Mouse (Mus musculus) 416B (cell line): ENCODE measurements around the gene Ccnl1.

Experiments used
- DNase-seq: peaks from one replicate; pipeline ENCODE4 v3.0.0; 2011; ENCODE audit warnings: low read depth

The Ccnl1 gene

DNA sequence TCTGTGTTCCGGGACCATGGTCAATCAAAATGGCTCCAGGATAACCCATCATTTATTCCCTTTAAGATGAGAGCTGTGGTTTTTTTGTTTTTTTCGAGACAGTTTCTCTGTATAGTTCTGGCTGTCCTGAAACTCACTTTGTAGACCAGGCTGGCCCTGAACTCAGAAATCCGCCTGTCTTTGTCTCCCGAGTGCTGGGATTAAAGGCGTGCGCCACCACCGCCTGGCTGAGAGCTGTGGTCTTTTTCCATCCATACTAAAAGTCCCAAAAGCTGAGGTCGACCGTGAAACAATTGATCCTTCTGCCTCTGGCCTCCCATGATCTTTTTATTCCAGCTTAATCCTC, 764 bp upstream of the Ccnl1 start:
- DNase-seq, result no peak

DNA sequence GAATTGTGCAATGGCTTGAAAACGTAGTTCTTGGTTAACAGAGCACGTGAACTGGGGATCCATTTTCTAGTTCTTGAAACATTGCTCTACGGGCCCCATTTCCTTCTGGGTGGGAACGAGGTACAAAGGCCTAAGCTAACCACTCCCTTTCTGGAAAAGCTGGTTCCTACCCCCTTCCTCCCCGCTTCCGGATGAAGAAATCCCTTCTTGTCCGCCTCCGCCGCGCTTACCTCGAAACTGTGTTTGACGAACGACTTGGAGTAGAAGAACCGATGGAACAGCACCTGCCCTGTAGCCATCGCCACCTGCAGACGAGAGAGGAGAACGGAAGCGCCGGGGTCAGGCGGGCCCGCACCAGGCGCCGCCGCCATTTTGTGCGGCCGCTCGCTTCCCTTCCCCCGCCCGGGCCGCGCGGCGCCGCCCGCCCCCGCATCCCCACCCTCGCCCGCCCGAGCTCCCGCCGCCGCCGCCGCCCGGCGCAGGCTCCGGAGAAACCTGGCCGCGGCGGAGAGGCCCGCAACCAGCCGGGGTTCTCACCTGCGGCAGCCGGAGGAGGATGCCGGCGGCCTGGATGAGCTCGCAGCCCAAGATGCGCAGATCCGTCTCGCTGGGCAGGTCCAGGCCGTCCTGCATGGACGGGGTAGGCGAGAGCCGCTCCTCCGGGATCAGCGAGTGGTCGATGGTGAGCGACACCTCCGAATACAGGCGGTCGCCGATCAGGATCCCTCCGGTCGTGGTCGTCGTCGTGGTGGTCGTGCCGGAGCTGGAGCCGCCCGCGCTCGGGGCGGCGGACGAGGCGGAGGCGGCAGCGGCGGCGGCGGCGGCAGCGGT, 563 bp downstream of the Ccnl1 start:
- peak; percentile 86 for DNase-seq

DNA sequence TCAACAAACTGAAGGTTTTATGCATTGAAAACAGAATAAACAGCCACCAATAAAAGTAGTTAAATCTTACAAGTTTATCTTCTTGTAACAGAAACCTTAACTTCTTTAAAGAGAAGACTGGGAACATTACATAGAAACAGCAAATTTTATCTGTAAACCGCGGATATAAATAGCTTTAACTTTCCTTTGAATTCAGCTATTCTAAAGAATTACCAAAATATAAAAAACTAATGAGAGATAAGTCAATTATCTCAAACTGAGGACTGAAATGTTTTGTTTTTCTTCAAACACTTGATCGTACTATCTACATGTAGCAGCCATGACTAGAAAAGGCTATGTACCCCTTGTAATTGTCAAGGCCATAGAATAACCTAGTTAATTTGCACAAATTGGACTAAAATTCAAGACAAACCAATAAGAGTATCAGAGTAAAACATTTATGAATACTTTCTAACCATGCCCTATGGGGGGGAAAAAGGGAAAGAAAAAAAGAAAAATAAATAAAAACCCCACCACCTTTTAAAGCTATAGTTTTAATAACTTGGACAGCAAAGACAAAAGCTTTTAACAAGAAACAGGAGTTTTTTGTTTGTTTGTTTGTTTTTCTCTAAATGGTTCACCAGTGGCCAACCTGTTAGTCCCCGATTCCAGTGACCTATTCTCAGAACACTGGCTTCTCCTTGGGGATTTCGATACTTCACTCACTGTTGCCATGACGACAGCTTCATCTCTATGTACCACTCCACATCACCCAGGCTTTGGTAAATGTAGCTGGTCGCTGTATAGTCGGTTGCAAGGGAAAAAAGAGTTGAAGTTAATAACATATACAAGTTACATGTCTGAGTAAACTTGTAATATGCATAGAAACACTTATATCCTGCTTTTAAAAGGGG, 3.3 kb downstream of the Ccnl1 start:
- no peak for DNase-seq

- no peak for DNase-seq
Measured at GRCm38 (mm10) chr3:65950831-65951365, 7.2 kb downstream of the Ccnl1 start.

- peak; percentile 39 for DNase-seq
Measured at GRCm38 (mm10) chr3:65950304-65950703, 7.7 kb downstream of the Ccnl1 start.

GRCm38 (mm10) chr3:65945277-65945932, 12.6 kb downstream of the Ccnl1 start:
- no peak for DNase-seq

DNA sequence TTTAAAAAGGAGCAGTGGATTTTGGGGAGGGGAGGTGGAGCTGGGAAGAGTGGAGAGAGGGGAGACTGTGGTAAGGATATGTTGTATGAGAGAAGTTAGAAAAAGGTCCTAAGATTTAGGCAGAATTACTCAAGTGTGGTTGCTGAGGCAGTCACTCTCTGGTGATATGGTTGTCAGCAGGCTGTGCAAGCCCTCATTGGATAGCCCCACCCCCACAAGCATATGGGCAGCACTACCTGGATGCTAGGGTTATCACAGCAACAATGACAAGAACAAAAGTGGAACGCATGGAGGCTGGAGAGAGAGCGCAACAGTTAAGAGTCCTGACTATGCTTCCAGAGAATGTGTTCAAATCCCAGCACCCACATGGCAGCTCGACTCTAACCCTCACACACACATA, 13.3 kb downstream of the Ccnl1 start:
- no peak for DNase-seq

- DNase-seq, result no peak
Measured at GRCm38 (mm10) chr3:65943453-65943852, 14.6 kb downstream of the Ccnl1 start.

- peak; percentile 47 for DNase-seq
Measured at GRCm38 (mm10) chr3:65941052-65941451, 17.0 kb downstream of the Ccnl1 start.

DNA sequence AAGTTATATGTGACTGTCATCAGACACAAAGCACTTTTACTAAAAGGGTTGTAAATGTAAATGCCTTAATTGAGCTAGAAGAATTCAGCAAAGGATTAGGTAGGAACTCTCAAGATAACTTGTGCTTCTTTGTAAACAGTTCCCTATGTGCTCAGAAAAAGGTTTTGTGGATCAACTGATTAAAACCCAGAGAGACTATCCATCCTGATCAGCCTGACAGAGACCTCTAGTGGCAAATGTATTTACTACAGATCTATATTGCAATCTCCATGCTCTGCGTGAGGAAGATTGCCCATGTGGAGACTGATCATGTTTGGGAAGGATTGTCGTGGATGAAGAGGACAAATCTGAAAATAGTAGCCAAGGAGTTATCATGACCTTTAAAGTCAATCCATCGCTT, 19.8 kb downstream of the Ccnl1 start:
- DNase-seq, result peak; percentile 59

GRCm38 (mm10) chr3:65936384-65936783, 21.7 kb downstream of the Ccnl1 start:
- DNase-seq, result no peak

- DNase-seq, result no peak
Measured at GRCm38 (mm10) chr3:65935153-65935552, 22.9 kb downstream of the Ccnl1 start.

GRCm38 (mm10) chr3:65933726-65934125, 24.3 kb downstream of the Ccnl1 start:
- DNase-seq, result no peak

DNA sequence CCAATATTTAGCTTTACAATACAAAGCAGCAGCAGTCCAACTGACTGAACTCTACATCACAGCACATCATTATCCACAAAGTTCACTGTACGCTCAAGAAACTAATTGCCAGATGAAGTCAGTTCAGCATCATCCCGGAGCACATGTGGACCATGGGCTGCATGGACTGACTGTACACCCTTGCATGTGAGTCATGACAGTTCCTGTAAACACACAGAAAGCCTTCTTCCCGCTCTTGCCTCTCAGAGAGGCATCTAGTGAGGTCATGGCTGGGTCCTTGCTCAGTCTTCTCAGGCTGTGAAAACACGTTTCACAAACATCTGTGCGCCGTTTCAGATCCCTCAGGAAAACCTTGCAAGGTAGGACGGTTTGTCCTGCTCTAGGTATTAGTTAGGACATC, 26.5 kb downstream of the Ccnl1 start:
- peak; percentile 23 for DNase-seq

DNA sequence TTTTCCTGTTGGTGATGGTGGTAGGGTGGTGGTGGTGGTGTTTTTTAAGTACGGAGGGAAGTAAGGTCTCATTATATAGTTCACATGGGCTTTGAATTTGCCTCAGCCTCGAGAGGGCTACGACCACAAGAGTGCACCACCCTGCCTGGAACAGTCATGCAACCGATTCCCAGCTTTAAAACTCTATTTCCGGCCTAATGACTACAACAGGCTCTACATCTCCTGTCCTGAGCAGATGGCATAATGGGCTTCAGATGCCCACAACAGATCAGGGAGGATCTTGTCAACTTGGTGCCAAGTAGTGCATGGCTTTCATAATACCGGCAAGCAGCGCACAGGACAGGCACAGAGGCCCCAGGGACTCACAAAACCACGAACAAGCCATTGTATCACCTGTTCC, 27.4 kb downstream of the Ccnl1 start:
- peak; percentile 59 for DNase-seq

DNA sequence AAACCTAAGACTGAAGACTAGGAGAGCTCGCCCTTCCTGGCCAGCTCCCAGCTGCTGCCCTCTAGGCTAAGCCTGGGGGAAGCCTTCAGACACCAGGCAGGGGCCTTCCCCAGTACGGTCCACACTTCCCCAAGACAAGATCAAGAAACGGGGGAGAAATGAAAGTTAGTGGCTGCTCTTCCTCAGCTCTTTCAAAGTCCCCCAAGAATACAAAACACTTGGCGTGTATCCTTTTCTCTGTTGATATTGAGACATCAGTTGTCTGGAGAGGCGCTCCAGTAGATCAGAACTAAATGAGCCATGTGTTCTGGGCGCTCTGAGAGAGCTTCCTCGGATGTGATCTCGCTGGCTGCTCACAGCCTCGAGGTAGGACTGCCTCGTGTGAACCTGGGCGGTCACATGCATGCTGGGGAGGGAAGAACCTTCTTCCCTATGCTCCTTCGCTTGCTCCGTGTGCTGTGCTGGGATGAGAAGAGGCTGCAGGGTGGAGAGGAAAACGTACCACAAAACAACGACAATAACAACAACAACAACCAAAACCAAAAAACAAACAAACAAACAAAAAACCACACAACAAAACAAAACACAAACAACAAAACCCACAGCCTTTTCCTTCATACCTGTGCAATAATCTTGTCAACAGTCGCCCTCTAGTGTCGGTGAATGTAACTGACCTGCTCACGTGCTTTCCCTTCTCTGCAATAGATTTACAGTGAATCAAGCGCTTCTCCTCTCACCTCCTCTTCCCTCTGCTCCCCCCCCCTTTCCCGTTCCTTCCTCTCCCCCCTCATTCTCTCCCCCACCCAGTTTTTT, 28.0 kb downstream of the Ccnl1 start:
- DNase-seq, result peak; percentile 87

DNA sequence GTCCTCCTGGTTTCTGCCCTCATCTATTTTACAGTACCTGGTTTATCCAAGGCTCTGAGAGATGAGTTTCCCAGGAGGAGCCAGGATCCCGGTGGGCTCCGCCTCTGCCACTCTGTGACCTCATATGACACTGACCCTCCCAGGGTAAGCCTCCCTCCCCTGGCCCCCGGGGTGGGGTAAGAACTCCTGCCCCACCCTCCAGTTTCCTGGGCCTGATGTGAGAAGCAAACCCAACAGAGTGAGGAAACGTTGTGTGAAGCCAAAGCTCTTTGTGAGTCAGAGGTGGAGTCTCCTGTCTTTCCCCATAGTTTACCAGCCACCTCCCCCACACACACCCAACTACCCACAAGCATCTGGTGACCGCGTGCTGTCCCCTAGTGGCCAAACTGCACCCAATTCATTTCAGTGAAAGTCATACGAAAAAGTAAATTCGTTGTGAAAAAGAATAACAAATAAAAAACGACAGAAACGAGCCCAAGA, 28.7 kb downstream of the Ccnl1 start:
- peak; percentile 95 for DNase-seq

DNA sequence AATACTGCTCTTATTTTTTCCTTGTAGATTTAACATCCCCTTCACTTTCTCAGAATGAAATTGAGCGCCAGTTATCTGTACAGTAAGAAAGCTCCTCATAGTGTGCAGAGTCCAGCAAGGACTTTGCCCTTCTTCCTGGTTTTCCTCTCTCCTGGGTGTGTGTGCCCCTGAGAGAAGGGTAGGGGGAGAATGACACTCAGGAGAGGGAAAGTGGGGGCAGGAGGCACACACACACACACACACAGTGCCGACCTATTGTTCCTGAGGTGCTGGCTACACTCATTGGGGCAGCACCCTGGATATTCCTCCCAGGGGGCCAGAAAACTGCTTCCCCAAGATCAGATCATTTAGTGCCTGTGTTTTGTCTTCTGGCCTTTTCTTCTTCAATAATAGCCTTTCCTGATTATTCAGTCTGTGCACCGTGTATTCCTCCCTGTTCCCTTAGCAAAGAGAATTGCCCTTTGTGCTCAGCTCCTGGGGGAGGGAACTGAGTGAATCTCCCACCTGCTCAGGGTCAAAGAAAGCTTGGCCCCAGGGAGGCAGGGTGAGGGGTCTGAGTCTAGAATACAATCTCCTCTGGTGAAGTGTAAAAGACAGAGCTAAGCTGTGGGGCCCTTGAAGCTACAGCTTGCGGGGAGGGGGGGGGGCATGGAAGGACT, 29.3 kb downstream of the Ccnl1 start:
- no peak for DNase-seq

GRCm38 (mm10) chr3:65927685-65928084, 30.4 kb downstream of the Ccnl1 start:
- no peak for DNase-seq

DNA sequence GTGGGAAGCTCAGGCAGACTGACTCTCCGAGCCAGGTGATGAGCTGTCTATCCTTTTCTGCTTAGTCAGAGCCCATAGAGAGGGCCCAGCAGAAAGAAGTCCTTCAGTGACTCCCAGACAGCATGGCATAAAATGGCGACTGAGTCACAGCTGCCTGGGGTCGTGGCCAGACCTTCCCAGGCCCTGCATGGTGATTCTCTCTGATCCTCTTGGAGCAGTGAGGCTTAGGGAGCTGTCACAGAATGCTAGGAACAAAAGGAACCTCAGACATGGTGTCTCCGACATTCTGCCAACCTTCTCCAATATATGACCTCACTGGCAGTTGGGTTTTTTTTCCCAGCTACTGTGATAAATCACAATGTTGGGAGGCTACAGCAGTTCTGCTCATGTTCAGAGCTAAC, 30.9 kb downstream of the Ccnl1 start:
- DNase-seq, result no peak

DNA sequence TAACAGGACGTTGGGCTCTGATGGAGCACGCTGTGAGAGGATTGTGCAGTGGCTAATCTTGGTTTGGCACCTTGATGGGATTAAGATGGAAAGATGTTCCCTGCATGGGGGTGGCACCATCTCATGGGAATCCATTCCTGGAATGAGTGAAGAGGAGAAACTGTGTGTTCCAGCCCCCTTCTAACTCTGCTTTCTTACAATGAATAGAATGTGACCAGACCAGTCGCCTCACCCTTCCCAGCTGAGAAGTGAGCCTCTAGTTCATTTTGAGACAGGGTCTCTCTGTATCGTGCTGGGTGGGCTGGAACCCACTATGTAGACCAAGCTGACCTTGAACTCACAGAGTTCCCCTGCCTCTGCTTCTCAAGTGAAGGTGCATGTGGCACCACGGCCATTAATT, 31.6 kb downstream of the Ccnl1 start:
- no peak for DNase-seq
